Mouse (Mus musculus) cortical plate, adult 2 months (tissue): Measurements from ENCODE around the gene Ptprc. TPM values are rescaled to one million over a fixed set of nuclear protein-coding genes. Genes with fewer than 3 reads are reported as not detected.

Experiments
- H3K27ac ChIP-seq: fragments of 200-500 bp; 2 replicates; pipeline ENCODE4 v1.5.1; 2012; ENCODE audit warnings: low read length, control low read depth, inconsistent platforms; ENCODE audit not compliant: insufficient read depth
- H3K4me1 ChIP-seq: fragments of 200-500 bp; 2 replicates; pipeline ENCODE4 v1.6.1; 2011; ENCODE audit warnings: low read length; ENCODE audit not compliant: control insufficient read depth, insufficient read depth
- H3K4me3 ChIP-seq: fragments of 200-500 bp; 2 replicates; pipeline ENCODE4 v1.5.1; 2011; ENCODE audit warnings: mild to moderate bottlenecking, low read length, control low read depth; ENCODE audit not compliant: insufficient read depth
- CTCF ChIP-seq: fragments of 200-500 bp; IDR thresholded peaks from 2 replicates; pipeline ENCODE4 v1.5.1; 2011; ENCODE audit warnings: mild to moderate bottlenecking, control low read depth, low read length; ENCODE audit not compliant: insufficient read depth; ENCODE audit errors: extremely low read depth
- POLR2A ChIP-seq: fragments of 200-500 bp; IDR thresholded peaks from 2 replicates; pipeline ENCODE4 v1.6.1; 2011; ENCODE audit warnings: mild to moderate bottlenecking, low read length, control low read depth; ENCODE audit not compliant: insufficient read depth; ENCODE audit errors: extremely low read depth
- polyA plus RNA-seq: library from polyadenylated mRNA; depleted of rRNA; stranded (reverse); fragments of >200 nt; gene quantifications from 2 replicates; pipeline ENCODE4 v1.2.3, GENCODE M21; 2012

Ptprc gene
- polyA plus RNA-seq, 1 experiment = 2.4 TPM

GRCm38 (mm10) chr1:138136373-138136779, 39.1 kb downstream of the Ptprc start:
- Histone ChIP-seq H3K4me3 (peak overlapping the region; percentile 24), H3K27ac (no peak overlapping the region)
- TF ChIP-seq CTCF (no peak), POLR2A (no peak)

GRCm38 (mm10) chr1:138135637-138136372, 39.7 kb downstream of the Ptprc start:
- H3K4me1 ChIP-seq = no peaks in the 10 kb centered on the region
- peak overlapping the region; percentile 24 for H3K4me3 ChIP-seq
- no peak overlapping the region for H3K27ac ChIP-seq
- TF ChIP-seq POLR2A (no peak), CTCF (no peak)

More at GRCm38 (mm10) chr1:138136373-138136779, 39.1 kb downstream of the Ptprc start:
- H3K4me1 ChIP-seq = no peaks in the 10 kb centered on the region

GRCm38 (mm10) chr1:138135117-138135516, 40.4 kb downstream of the Ptprc start:
- no peaks in the 10 kb centered on the region for H3K4me1 ChIP-seq
- no peak overlapping the region for H3K4me3 ChIP-seq
- TF ChIP-seq CTCF = no peak
- TF ChIP-seq POLR2A = no peak
- H3K27ac ChIP-seq = no peak overlapping the region

GRCm38 (mm10) chr1:138134324-138134723, 41.2 kb downstream of the Ptprc start:
- Histone ChIP-seq H3K27ac (no peak overlapping the region), H3K4me1 (no peaks in the 10 kb centered on the region), H3K4me3 (no peak overlapping the region)
- no peak for TF ChIP-seq CTCF
- TF ChIP-seq POLR2A = no peak

- Histone ChIP-seq H3K27ac (no peak overlapping the region), H3K4me1 (no peaks in the 10 kb centered on the region), H3K4me3 (no peak overlapping the region)
- no peak for TF ChIP-seq POLR2A
- TF ChIP-seq CTCF = no peak
Measured at GRCm38 (mm10) chr1:138131739-138132138, 43.8 kb downstream of the Ptprc start.

GRCm38 (mm10) chr1:138130145-138130544, 45.4 kb downstream of the Ptprc start:
- no peak overlapping the region for H3K27ac ChIP-seq
- no peak for TF ChIP-seq POLR2A
- no peak for TF ChIP-seq CTCF
- no peaks in the 10 kb centered on the region for H3K4me1 ChIP-seq
- H3K4me3 ChIP-seq = no peak overlapping the region

GRCm38 (mm10) chr1:138126843-138127242, 48.7 kb downstream of the Ptprc start:
- TF ChIP-seq POLR2A (no peak), CTCF (no peak)
- no peak overlapping the region for H3K27ac ChIP-seq
- H3K4me3 ChIP-seq = no peak overlapping the region
- H3K4me1 ChIP-seq = no peaks in the 10 kb centered on the region

GRCm38 (mm10) chr1:138125281-138125680, 50.2 kb downstream of the Ptprc start:
- Histone ChIP-seq H3K4me1 (no peaks in the 10 kb centered on the region), H3K4me3 (no peak overlapping the region), H3K27ac (no peak overlapping the region)
- no peak for TF ChIP-seq POLR2A
- TF ChIP-seq CTCF = no peak

- H3K27ac ChIP-seq = no peak overlapping the region
- no peak overlapping the region for H3K4me3 ChIP-seq
- H3K4me1 ChIP-seq = no peaks in the 10 kb centered on the region
- no peak for TF ChIP-seq CTCF
- no peak for TF ChIP-seq POLR2A
Measured at GRCm38 (mm10) chr1:138123866-138124265, 51.6 kb downstream of the Ptprc start.

GRCm38 (mm10) chr1:138119895-138120294, 55.6 kb downstream of the Ptprc start:
- TF ChIP-seq CTCF (no peak), POLR2A (no peak)
- Histone ChIP-seq H3K27ac (no peak overlapping the region), H3K4me3 (no peak overlapping the region), H3K4me1 (no peaks in the 10 kb centered on the region)

GRCm38 (mm10) chr1:138093219-138093618, 82.3 kb downstream of the Ptprc start:
- no peak overlapping the region for H3K4me3 ChIP-seq
- no peak overlapping the region for H3K27ac ChIP-seq
- no peak for TF ChIP-seq POLR2A
- TF ChIP-seq CTCF = no peak
- H3K4me1 ChIP-seq = no peaks in the 10 kb centered on the region
